Mouse (Mus musculus): Measurements from ENCODE around the gene Bcdin3d. TPM values are rescaled to one million over a fixed set of nuclear protein-coding genes. Genes with fewer than 3 reads are reported as not detected.
A peak's percentile ranks its signal among the peaks of the same experiment; 100 is the strongest.

Gene Bcdin3d
- polyA plus RNA-seq, 1 experiment from 2014 or later, result 15.1 TPM

DNA sequence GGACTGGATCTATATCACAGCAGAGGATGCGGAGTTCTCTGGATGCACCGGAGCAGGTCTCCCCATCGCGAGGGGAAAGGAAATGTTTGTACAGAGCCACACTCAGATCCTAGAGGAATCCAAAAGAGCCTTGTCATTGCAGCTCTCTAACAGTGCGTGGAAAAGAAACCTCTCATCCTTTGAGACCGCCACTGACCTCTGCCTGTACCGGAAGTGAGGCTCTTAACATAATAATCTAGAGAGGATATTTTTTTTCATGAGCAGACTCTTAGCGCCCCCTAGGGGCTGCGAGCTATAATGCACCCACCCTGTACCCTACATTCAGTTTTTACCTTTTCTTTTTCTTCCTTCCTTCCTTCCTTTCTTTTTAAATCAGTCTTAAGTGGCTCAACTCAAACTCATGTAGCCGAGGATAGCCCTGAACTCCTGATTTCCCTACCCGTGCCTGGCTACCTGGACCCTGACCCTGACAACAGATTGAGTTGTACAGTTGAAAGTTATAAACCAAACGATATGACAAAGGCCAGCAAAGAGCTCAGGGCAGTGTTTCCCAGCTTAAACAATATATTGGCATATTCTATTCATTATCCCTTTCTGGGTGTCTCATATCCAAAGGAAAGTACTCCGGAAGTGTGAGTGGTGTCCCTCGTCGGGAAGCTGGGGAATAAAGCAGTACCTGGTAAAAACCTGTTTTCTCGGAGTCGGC, 3.4 kb downstream of the Bcdin3d start:
- DNase-seq (ENCODE audit: low spot score), result peak; percentile 71
- Histone ChIP-seq H3K27me3 (ENCODE audit: control insufficient read depth, insufficient read depth, low read length) (no peaks in the 10 kb centered on the region), H3K4me3 (ENCODE audit: low read depth, low read length) (no peak overlapping the region), H3K9ac (replicated peaks; ENCODE audit: low read length) (no peak overlapping the region), H3K4me1 (ENCODE audit: control insufficient read depth, insufficient read depth, low read length) (no peaks in the 10 kb centered on the region), H3K9me3 (replicated peaks; ENCODE audit: control insufficient read depth, low read length) (no peaks in the 10 kb centered on the region), H3K27ac (replicated peaks; ENCODE audit: low read depth, low read length) (no peak overlapping the region), H3K4me2 (ENCODE audit: low read depth, low read length) (no peak overlapping the region), H3K36me3 (replicated peaks; ENCODE audit: control insufficient read depth, insufficient read depth, low read depth, low read length) (no peaks in the 10 kb centered on the region; the same call in 1 of the 2 replicates)
- ATAC-seq (replicated peaks; ENCODE audit: insufficient number of reproducible peaks, low FRiP score, low TSS enrichment, low read depth), result no peak
- 64% methylated on average over 17 of the region's 17 CpGs for WGBS

DNA sequence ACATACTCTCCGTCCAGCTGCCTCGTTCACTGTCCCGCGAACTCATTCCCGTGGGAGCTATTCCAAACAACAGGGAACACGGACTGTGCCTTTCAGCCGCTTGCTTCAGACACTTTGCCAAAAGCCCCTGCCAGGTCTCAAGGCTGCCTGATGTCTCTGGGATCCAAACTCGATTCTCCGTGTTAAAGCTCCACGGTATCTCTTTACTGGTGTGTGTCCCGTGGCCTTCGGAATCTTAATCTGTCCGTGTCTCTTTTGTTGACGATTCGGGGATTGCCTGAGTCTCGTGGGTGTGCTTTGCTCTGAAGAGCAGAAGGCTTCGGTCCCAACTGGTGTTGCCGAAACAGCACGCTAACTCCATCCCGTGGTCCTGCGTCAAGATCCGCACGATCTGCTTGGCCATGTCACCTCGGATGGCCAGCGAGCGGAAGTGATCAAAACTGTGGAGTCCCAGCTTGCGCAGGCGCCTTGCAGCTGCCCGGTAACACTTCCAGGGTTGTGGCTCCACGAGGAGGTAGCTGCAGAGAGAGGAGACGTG, 4.2 kb downstream of the Bcdin3d start:
- no peaks in the 10 kb centered on the region; the same call in 1 of the 2 replicates for H3K36me3 ChIP-seq (replicated peaks; ENCODE audit: control insufficient read depth, insufficient read depth, low read depth, low read length)
- no peak overlapping the region for H3K4me2 ChIP-seq (ENCODE audit: low read depth, low read length)
- no peak overlapping the region for H3K4me3 ChIP-seq (ENCODE audit: low read depth, low read length)
- no peaks in the 10 kb centered on the region for H3K4me1 ChIP-seq (ENCODE audit: control insufficient read depth, insufficient read depth, low read length)
- H3K9ac ChIP-seq (replicated peaks; ENCODE audit: low read length), result no peak overlapping the region
- H3K9me3 ChIP-seq (replicated peaks; ENCODE audit: control insufficient read depth, low read length), result no peaks in the 10 kb centered on the region
- H3K27ac ChIP-seq (replicated peaks; ENCODE audit: low read depth, low read length), result no peak overlapping the region
- no peak for ATAC-seq (replicated peaks; ENCODE audit: insufficient number of reproducible peaks, low FRiP score, low TSS enrichment, low read depth)
- 88% methylated on average over 31 of the region's 31 CpGs for WGBS
- H3K27me3 ChIP-seq (ENCODE audit: control insufficient read depth, insufficient read depth, low read length), result no peaks in the 10 kb centered on the region
- DNase-seq (ENCODE audit: low spot score), result no peak

DNA sequence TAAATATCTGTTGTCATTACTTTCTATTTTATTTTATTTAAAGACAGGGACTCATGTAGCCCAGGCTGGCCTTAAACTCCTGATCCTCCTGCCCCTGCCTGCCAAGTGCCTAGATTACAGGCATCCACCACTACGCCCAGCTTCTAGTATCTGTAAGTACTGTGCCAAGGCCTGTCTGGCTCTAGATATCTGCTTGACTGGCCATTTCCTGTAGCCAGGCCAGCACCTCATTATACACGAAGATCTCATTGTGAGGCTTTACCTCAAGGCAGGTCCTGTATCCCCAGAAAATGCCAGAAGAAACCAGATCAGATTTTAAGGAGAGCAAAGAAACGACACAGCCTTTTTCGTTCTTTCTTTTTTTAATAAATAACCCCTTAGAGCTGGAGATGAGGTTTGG, 4.8 kb downstream of the Bcdin3d start:
- no peak overlapping the region for H3K27ac ChIP-seq (replicated peaks; ENCODE audit: low read depth, low read length)
- ATAC-seq (replicated peaks; ENCODE audit: insufficient number of reproducible peaks, low FRiP score, low TSS enrichment, low read depth) (no peak), DNase-seq (ENCODE audit: low spot score) (no peak)
- no peaks in the 10 kb centered on the region for H3K4me1 ChIP-seq (ENCODE audit: control insufficient read depth, insufficient read depth, low read length)
- no peaks in the 10 kb centered on the region; the same call in 1 of the 2 replicates for H3K36me3 ChIP-seq (replicated peaks; ENCODE audit: control insufficient read depth, insufficient read depth, low read depth, low read length)
- no peaks in the 10 kb centered on the region for H3K27me3 ChIP-seq (ENCODE audit: control insufficient read depth, insufficient read depth, low read length)
- WGBS, result 96% methylated on average over 4 of the region's 4 CpGs
- no peak overlapping the region for H3K4me3 ChIP-seq (ENCODE audit: low read depth, low read length)
- H3K9ac ChIP-seq (replicated peaks; ENCODE audit: low read length), result no peak overlapping the region
- H3K9me3 ChIP-seq (replicated peaks; ENCODE audit: control insufficient read depth, low read length), result no peaks in the 10 kb centered on the region
- H3K4me2 ChIP-seq (ENCODE audit: low read depth, low read length), result no peak overlapping the region

DNA sequence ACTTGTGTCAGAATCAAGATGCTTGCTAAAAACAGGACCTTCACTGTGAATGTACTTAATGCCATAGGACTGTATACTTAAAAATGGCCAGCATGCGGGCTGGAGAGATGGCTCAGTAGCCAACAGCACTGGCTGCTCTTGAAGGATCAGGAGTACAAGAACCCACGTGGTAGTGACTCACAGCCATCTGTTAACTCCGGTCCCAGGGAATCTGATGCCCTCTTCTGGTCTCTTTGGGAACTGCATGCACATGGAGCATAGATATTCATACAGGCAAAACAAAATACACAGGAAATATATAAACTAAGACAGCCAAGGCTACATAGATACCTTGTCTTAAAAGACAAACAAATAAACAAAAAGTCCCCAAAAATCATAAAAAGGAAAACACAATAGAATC, 5.5 kb downstream of the Bcdin3d start:
- Histone ChIP-seq H3K4me2 (ENCODE audit: low read depth, low read length) (no peak overlapping the region), H3K4me1 (ENCODE audit: control insufficient read depth, insufficient read depth, low read length) (no peaks in the 10 kb centered on the region), H3K27me3 (ENCODE audit: control insufficient read depth, insufficient read depth, low read length) (no peaks in the 10 kb centered on the region), H3K36me3 (replicated peaks; ENCODE audit: control insufficient read depth, insufficient read depth, low read depth, low read length) (no peaks in the 10 kb centered on the region; the same call in 1 of the 2 replicates), H3K27ac (replicated peaks; ENCODE audit: low read depth, low read length) (no peak overlapping the region), H3K9ac (replicated peaks; ENCODE audit: low read length) (no peak overlapping the region), H3K9me3 (replicated peaks; ENCODE audit: control insufficient read depth, low read length) (no peaks in the 10 kb centered on the region), H3K4me3 (ENCODE audit: low read depth, low read length) (no peak overlapping the region)
- ATAC-seq (replicated peaks; ENCODE audit: insufficient number of reproducible peaks, low FRiP score, low TSS enrichment, low read depth), result no peak
- peak; percentile 72 for DNase-seq (ENCODE audit: low spot score)
- 41% methylated on average over 3 of the region's 3 CpGs for WGBS

DNA sequence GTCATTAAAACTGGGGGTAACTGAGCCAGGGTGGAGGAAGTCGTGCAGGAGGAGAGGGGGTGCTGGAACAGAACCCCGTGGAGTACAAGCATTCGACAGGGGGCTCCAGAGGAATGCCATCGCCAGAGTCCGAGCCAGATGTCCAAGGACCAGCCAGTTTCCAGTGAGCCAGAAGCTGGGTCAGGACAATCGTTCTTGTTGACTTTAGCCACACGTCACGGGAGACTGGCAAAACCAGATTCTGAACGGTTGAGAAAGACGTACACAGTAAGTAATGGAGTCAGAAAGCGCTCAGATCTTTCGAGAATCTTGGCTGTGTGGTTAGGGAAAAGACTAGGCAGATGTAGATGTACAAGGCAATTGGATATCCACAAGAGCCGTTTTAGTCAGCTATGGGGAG, 11.3 kb downstream of the Bcdin3d start:
- Histone ChIP-seq H3K4me3 (ENCODE audit: low read depth, low read length) (no peak overlapping the region), H3K36me3 (replicated peaks; ENCODE audit: control insufficient read depth, insufficient read depth, low read depth, low read length) (no peaks in the 10 kb centered on the region), H3K4me1 (ENCODE audit: control insufficient read depth, insufficient read depth, low read length) (no peaks in the 10 kb centered on the region), H3K27me3 (ENCODE audit: control insufficient read depth, insufficient read depth, low read length) (no peaks in the 10 kb centered on the region), H3K9me3 (replicated peaks; ENCODE audit: control insufficient read depth, low read length) (no peaks in the 10 kb centered on the region), H3K27ac (replicated peaks; ENCODE audit: low read depth, low read length) (no peak overlapping the region), H3K4me2 (ENCODE audit: low read depth, low read length) (no peak overlapping the region), H3K9ac (replicated peaks; ENCODE audit: low read length) (no peak overlapping the region)
- no peak for DNase-seq (ENCODE audit: low spot score)
- 58% methylated on average over 13 of the region's 13 CpGs for WGBS
- no peak for ATAC-seq (replicated peaks; ENCODE audit: insufficient number of reproducible peaks, low FRiP score, low TSS enrichment, low read depth)

DNA sequence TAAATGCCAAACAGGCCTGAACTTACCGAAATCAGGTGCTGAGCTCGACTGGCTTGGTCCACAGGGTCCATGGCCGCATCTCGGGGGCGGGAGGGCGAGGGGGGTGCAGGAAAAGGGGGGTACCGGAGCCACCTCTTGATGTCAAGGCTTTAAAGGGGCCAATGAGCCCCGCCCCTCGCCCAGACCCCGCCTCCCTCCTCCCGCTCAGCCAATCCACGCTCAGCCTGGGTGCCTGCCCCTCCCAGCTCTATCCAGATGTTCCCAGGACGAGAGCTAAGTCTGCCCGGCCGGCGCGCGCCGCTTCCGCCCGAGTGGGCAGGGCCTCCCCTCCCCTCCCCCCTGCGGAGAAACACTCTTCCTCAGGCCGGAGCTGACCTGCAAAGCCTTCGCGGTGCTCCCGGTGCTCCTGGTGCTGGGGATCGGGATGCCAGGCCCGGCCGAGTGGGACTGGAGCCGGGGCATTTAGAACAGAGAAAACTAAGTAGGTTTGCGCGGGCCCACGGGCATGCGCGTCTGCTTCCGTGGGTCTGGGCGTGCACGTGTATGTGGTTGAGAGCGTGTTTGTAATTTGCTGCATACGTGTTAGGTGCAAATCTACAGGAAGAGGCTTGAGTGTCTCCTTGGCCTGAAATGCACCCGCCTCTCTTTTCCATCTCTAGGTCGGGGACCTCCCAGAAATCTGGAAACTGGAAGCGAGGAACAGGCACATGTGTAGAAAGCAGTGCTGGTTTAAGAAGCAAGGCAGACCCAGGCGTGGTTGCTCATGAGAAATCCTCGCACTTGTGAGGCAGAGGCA, 16.7 kb downstream of the Bcdin3d start, which contains the start of gene Nckap5l:
Gene Nckap5l (minus strand): TSS at position 143 of the 796 bp plus-strand sequence.
- Histone ChIP-seq H3K27ac (replicated peaks; ENCODE audit: low read depth, low read length) (peak within 1 kb of the TSS; percentile 89), H3K4me1 (ENCODE audit: control insufficient read depth, insufficient read depth, low read length) (no peaks in the 10 kb centered on the region; the same call in 1 of the 2 replicates), H3K4me2 (ENCODE audit: low read depth, low read length) (peak within 1 kb of the TSS; percentile 79), H3K9me3 (replicated peaks; ENCODE audit: control insufficient read depth, low read length) (no peaks in the 10 kb centered on the region), H3K9ac (replicated peaks; ENCODE audit: low read length) (peak within 1 kb of the TSS; percentile 78), H3K27me3 (ENCODE audit: control insufficient read depth, insufficient read depth, low read length) (no peaks in the 10 kb centered on the region), H3K4me3 (ENCODE audit: low read depth, low read length) (peak within 1 kb of the TSS; percentile 92), H3K36me3 (replicated peaks; ENCODE audit: control insufficient read depth, insufficient read depth, low read depth, low read length) (no peaks in the 10 kb centered on the region)
- 1% methylated on average over 44 of the region's 45 CpGs for WGBS
- ATAC-seq (replicated peaks; ENCODE audit: insufficient number of reproducible peaks, low FRiP score, low TSS enrichment, low read depth), result peak; percentile 93
- DNase-seq (ENCODE audit: low spot score), result peak; percentile 96

DNA sequence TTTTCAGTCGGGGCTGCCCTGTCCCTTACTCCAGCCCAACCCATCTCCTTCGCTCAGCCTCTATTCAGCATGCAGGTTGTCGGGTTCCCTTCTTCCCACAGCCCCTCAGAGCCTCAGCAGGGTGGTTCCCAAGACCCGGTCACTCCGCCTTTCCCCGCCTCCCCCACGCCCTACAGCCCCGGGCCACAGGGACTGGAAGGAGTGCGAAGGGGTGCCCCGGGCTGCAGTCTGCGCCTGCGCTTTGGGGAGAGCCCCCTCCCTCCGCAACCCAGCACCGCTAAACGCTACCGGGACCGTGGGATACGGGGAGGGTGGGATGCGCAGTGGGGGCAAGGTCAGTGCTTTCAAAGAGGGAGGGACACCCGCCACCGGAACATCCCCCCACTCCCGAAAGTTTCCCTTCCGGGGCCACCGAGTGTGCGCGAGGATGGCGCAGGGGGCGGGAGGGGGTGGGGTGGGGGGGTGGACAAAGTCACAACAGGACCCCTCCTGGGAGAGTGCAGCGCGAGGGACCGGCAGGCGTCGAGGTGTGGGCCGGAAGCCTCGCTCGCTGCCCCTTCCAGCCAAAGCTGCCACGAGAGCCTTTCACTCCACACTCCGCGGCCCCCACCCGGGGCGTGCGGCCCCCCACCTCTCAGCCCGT, 17.4 kb downstream of the Bcdin3d start:
- WGBS, result under 1% methylated on average over 37 of the region's 43 CpGs
- ATAC-seq (replicated peaks; ENCODE audit: insufficient number of reproducible peaks, low FRiP score, low TSS enrichment, low read depth), result peak; percentile 77

More for the DNA sequence above, 17.4 kb downstream of the Bcdin3d start:
- Histone ChIP-seq H3K27me3 (ENCODE audit: control insufficient read depth, insufficient read depth, low read length) (no peaks in the 10 kb centered on the region), H3K27ac (replicated peaks; ENCODE audit: low read depth, low read length) (peak overlapping the region; percentile 89), H3K4me3 (ENCODE audit: low read depth, low read length) (peak overlapping the region; percentile 92), H3K9me3 (replicated peaks; ENCODE audit: control insufficient read depth, low read length) (no peaks in the 10 kb centered on the region), H3K4me2 (ENCODE audit: low read depth, low read length) (peak overlapping the region; percentile 79), H3K4me1 (ENCODE audit: control insufficient read depth, insufficient read depth, low read length) (no peaks in the 10 kb centered on the region; the same call in 1 of the 2 replicates), H3K36me3 (replicated peaks; ENCODE audit: control insufficient read depth, insufficient read depth, low read depth, low read length) (no peaks in the 10 kb centered on the region), H3K9ac (replicated peaks; ENCODE audit: low read length) (peak overlapping the region; percentile 78)
- DNase-seq (ENCODE audit: low spot score), result peak; percentile 78
